Mouse (Mus musculus) megakaryocyte, embryonic 14.5 days (primary cell): ENCODE results near the gene Me1.

Experiments
- FLI1 ChIP-seq: IDR thresholded peaks from 2 replicates; pipeline ENCODE4 v1.6.1; 2012; ENCODE audit warnings: low read length, inconsistent platforms, mixed read lengths
- GATA1 ChIP-seq: IDR thresholded peaks from 3 replicates; pipeline ENCODE4 v1.6.1; 2012; ENCODE audit warnings: mixed read lengths, low read length, inconsistent platforms, borderline replicate concordance

DNA sequence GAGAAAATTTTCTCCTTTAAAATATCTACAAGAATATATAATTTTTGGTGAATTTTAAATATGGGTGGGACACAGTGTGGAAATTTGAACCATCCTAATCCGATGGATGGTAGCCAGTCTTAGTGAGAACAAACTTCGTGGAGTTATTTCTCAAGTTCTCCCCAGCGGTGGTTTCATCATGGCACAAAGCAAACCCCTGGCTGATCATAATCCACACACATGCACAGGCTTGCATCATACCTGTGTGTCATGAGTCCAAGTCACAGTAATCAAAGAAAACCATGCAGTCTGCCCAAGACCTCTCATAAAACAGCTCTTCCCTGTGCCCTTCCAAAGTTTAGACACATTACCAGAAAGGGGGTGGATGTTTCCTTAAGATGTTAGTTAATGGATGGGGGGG, 34.1 kb upstream of the Me1 start:
- TF ChIP-seq FLI1, result no peak
- no peak for TF ChIP-seq GATA1
